Mouse (Mus musculus): ENCODE data around the gene Dmap1.

DNA sequence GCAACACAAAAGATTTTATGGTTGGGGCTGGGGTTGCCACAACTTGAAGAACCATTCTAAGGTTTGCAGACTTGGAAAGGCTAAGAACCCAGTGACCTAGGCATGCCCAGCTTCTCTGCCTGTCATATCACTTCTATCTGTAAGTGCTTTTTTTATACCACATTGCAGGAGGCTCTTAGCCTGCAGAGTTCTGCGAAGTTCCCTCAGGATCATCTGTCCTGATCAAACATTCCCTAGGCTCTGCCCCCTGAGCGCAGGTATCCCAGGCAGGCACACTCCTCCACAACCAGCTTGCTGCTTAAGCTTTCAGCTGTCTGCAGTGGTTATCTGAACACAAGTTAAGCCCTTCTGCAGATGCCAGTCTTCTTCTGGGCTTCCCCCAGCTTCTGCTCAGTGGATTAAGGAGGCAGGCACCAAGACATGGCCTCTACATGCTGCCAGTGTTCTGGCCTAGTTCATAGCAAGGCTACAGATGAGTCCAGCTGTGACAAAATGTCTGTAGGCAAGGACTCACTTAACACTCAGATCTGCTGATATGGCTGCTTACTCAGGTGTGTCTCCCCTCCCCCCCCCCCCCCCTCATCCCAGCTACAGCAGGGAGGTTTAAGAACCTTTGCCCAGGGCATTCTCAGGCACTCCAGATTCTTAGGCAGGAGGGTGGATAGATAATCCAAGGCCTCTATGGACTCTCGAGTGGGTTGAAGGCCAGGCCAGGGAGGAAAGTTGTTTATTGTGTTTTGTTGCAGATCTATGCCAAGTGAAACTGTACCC is 26.9 kb upstream of the Dmap1 start:
- no peak for TF ChIP-seq CTCF (IDR thresholded peaks at IDR 0.05; ENCODE audit: low read depth, low read length)
- TF ChIP-seq POLR2A (IDR thresholded peaks at IDR 0.05; ENCODE audit: borderline replicate concordance, low read depth, low read length), result no peak
